Mouse (Mus musculus) fibroblast of lung, adult 2 months (primary cell): ENCODE results near the gene Cdc45.
A peak's percentile ranks its signal among the peaks of the same experiment; 100 is the strongest.
"Not testable (repeated sequence)": the region's sequence is repeated elsewhere in the genome, so short reads cannot be mapped to it uniquely, and the experiment has no call there.

Experiments
- DNase-seq: peaks from one replicate; pipeline ENCODE4 v3.0.0-alpha.2; 2011; ENCODE audit warnings: low read depth

The Cdc45 gene

DNA sequence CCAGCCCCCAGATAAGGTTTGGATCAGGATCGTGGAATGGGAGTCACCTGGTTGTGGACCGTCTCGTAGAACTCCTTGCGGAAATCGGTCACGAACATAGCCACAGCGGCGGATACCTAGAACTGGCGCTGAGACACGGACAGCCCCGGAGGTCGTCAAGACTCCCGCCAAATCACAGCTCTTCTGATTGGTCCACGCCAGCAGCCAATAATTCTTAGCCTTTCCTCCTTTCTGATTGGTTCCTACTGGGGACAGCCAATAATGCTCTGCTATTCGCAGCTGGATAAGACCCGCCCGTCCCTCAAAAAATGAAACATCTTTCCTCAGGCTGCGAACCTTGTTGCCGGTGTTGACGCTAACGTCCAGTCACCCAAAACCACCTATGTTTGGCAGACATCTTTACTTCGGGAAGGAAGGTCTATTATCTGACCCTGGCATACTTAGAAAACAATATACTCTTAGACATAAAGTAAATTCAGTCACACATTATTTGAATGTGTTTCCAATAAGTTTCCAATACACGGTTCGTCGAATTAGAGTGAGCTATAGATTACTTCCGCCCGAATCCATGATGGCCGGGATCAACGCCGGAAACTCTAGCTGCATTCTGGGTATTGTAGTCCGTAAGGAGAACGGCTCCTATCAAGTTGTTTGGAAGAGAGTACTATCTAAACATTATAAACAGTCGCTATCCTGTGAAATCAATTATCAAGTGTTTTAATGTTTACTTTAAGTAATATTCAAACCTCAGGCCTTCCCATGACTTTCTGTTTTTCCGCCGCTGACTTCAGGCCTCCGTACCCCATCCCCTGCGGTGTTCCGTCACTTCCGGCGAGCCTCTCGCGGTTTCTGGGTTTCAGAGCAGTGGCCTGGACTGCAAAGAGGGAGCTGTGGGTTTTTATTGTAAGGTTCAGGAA, at the start of gene Cdc45, which contains the start of gene Ufd1:
Gene Cdc45 (minus strand): TSS at position 520 of the 917 bp plus-strand sequence.
Gene Ufd1 (plus strand): TSS at position 312 of the 917 bp plus-strand sequence.
- peak; percentile 95 for DNase-seq

DNA sequence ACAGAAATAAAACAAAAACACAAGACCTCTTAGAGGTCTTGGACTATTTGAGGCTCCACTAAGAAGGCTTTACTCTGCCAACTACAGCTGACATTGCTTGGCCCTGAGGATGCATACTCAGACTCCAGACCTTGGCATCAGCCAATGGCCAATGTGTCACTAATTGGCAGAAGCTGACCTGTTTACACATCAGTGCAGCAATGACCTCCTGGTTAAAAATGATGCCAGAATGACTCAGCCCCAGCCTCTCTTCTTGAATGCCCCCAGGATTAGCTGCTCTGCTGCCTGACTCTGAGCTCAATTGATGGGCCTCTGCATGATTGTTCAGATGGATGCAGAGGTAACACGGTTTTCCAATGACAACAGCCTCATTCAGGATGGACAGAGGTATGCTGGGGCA, 48.4 kb upstream of the Cdc45 start:
- DNase-seq = peak; percentile 88

DNA sequence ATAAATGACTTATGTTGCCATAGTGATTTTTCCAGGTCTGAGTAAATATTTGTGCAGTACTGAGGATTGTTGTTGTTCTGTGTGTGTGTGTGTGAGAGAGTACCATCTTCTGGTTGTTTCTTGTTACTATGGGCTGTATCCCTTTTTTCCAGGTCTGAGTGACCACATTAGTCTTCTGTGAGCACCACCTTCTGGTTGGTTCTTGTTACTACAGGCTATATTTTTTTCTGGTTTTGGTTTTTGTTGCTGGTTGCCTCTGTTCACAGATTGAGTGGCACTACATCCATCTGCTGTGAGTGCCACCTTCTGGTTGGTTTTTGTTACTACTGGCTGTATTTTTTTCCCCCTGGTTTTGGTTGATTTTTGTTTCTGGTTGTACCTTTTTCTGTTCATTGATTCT, 46.8 kb upstream of the Cdc45 start:
- no peak for DNase-seq

DNA sequence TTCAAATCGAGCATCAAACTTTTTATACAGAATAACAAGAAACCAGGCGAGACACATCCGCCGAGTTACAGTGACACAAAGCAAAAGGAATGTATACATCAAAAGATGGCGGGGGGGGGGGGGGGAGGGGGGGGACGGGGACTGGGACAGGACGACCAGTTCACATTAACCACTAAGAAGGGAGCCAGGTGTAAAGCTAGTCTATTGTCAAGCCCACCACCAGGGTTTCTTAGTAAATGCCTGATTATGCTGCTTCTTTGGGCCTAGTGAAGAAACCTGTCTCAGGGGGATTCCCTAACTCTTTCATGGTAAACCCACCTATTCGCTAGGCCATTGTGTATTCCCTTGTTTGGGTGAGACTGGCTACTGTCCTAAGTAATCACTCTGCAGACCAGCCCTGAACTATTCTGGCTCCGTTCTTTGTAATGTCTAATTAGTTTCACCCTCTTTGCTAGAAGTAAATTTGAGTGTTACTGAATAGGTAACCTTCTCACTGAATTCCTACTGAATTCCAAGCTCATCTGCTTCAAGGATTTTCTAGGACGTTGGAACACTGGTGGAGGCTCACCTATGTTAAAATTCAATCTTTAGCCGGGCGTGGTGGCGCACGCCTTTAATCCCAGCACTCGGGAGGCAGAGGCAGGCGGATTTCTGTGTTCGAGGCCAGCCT, 37.9 kb upstream of the Cdc45 start:
- DNase-seq = not testable (repeated sequence)

DNA sequence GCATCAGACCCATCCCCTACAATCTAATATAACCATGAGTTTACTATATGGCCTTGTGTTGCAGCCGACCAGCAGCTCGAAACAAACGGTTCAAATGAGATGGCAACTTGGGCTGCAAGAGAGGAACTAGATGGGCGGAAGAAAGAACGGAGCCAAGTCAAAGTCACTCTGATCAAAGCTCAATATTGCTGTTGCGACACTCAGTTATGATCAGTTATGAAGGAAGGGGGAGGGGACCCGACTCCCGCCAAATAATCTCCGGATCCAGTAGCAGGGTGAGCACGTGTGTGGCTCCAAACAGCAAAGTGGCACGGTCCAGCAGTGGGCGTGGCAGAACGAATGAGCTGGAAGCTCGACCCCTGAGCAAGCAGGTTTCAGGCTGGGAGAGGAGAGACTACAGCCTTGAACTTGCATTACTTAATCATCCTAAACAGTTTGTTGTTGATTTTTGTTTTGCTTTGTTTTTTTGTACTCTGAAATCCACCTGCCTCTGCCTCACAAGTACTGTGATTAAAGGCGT, 34.6 kb upstream of the Cdc45 start:
- DNase-seq = no peak

DNA sequence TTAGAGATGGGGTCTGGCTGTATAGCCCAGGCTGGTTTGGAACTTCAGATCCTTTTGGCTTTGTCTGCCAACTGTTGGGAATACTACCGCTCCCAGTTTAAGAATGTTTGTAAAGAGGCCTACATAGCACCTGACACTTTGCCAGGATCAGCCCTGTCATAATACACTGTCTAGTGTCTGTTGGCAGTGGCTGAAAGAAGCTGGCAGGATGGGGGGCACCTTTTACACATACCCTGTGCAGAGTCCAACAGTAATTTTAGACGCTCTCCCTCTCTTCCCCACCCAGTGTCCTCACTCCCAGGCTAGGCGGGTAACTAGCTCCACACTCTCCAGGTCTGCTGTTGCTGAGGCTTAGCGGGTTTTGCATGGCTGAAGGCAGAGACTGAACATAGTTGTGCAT, 26.6 kb upstream of the Cdc45 start:
- no peak for DNase-seq

DNA sequence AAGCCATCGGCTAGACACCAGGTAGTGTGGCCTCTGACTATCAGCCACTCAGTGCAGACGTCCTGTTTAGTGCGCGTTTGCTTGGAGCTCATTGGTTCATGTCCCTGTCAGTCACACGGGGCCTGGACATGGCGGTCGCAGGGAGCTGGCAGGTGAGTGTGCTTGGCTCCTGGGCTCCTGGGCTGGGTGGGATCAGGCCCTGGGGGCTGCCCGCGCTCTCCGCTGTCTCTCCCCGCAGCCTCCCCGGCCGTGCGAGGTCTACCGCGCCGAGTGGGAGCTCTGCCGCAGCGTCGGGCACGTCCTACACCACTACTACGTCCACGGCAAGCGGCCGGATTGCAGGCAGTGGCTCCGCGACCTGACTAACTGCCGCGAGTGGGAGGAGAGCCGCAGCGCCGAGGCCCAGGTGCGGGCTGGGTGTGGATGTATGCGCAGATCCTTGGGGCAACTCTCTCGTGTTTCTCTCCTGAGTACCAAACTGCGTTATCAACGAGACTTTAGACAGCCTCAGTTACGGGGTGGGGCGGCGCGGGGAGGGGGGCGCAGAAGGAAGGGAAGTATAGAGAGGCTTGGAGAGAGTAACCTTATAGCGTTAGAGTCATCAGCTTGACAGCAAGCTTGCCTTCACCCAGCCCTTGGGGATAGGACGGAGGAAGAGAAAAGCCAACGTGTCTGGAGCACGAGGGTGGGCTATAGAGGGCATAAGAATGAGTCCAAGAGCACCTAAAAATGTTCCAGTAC, 24.9 kb upstream of the Cdc45 start, which contains the start of the genes 2510002D24Rik and Gm28539:
Gene 2510002D24Rik (plus strand): TSS at position 111 of the 741 bp plus-strand sequence.
Gene Gm28539 (plus strand): TSS at position 117 of the 741 bp plus-strand sequence.
- DNase-seq = peak; percentile 80

DNA sequence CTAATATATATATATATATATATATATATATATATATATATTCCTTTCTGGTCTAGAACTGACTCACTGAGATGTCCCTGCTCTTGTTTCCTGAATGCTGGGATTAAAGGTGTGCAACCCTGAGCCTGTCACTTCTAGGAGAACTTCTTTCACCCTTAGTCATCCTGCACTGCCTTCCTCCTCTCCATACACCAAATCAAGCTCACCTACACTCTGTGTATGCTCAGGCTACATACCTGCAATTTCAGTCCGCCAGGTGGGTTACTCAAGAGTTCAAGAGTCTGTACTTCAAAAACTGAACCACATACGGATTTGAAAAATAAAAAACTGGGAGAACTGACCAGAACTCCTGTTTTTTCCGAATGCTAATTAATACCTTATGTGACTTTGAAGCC, 24.3 kb upstream of the Cdc45 start:
- DNase-seq = no peak

DNA sequence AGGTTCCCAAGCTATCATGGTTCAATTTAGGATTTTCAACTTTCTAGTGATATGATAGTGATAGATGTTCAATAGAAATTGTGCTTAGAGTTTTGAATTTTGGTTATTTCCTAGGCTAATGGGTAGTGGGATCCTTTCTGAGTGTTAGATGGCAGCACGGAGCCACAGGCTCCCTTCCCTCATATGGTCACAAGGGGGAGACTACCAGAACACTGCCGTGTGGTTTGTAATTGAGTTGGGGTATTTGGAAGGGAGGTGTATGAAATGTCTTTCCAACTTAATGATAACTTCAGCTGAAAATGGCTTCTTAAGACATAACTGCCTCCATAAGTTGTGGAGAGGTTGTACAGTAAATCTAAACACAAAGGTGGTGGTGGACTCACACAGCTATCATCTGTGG, 21.7 kb upstream of the Cdc45 start:
- no peak for DNase-seq

DNA sequence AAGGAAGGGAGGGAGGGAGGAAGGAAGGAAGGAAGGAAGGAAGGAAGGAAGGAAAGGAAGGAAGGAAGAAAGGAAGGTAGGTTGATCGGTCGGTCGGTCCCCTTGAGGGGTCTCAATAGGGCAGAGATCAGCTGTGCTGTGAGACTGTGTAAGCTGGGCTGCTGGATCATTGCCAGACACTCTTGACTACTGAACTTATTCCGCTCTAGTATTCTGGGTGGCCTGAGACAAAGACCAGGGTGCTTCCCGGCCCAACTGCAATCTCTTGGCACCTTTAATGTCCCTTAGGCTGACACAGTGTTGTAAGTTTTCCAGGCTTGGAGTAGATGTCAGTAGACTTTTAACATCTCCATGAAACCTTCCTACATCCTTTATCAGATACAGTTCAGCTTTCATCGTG, 17.3 kb upstream of the Cdc45 start:
- no peak for DNase-seq

DNA sequence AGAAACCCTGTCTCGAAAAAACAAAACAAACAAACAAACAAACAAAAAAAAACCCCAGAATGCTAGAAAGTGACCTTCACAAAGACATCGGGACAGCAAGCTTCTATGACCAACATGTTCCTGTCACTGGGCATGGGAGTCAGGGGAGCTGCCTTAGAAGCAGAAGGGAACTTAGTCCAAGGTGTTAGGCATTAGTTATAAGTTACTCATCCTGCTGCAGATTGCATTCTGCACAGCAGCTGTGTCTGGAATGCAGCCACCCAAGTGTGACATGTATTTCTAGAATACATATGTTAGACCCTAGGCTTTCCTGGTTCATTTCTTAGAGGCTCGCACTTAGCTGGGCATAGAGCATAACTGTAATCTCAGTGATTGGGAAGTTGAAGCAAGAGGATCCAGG, 16.8 kb upstream of the Cdc45 start:
- no peak for DNase-seq

DNA sequence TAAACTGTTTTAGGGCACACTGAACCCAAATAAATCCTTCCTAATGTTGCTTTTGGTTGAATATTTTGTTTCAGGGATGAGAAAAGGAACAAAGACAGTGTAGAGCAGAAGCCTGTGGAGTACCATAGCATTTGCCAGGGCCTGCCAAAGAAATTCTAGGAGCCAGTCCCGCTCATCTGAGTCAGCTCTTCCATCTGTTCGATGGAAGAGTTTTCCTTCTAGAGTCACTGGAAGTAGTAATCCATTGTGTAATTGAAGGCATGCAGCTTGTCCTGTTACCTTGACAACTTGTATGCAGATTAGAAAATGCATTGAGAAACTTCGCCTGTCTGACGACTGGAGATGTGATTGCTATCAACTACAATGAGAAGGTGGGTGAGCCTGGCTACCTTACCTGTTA, 11.1 kb upstream of the Cdc45 start:
- DNase-seq = no peak

DNA sequence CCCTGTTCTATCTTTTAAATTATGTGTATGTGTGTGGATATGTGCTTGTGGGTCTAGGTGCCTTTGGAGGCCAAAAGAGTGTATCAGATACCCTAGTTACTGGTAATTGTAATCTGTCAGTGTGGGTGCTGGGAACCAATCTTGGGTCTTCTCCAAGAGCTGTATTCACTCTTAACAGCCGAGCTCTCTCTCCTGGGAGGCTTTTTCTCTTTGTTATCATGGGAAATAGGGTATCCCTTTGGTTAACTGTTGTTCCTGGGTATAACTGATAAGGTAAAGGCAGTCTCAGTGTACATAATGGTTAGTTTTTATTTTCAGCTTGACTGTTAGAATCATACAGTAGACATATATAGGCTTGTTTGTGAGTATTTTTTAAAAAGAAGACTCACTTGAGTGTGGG, 10.6 kb upstream of the Cdc45 start:
- DNase-seq = no peak

DNA sequence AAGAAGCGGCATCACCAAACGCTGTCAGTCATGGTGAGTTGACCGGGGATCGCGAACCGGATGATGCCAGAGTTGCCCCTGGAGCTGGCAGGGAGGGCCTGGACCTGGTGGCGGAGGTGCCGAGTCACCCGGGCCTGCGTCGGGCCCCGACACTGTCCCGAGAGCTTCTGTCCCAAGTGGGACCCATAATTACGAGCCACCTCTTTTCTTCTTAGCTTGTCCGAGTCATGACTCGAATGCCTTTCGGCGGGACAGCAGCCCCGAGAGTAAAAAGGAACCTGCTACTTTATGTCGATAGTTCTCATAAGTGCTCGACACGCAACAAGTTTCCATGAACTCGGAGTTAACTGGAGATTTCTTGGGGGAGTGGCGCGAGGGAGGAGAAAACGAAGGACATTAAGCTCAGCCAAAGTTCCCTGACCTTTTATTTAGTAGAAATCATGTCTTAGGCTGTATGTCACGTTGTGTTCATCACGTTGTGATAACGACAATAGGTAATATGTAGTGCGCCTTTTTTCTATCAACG, 661 bp upstream of the Cdc45 start:
- DNase-seq = no peak

DNA sequence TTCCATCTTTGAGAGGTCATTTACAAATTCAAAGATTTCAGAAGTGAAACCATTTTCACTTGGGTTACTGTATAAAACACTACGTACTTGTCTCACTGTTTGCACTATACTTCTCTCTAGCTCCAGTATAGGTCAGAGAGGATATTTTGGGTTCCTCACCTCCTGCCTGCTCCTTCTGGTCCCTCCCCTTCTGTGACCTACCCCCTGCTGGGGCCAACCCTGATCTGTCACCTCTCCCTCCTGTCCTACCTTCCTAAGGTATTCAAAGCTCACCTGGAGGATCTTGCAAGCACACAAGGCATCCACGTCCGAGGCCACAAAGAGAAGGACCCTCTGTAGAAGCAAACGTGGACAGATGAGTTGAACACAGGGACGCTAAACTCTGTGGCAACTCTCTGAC, 755 bp downstream of the Cdc45 start:
- no peak for DNase-seq

DNA sequence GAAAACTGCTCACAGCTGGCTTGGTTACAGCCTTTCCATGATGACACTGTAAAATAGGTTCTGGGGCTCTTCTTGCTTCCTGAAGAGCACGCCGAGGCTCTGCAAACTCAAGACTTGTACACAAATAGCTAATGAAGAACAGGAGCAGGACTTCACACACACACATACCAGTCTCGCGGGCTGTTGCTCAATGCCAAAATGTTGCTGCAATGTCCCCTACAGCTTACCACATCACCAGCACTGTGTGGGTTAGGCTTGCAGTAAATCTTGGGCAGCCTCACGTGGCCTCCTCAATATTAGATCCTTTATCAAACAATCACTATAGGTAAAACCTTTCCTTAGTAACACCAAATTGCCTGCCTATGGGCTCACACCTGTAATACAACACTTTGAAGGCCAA, 2.8 kb downstream of the Cdc45 start:
- DNase-seq = no peak

DNA sequence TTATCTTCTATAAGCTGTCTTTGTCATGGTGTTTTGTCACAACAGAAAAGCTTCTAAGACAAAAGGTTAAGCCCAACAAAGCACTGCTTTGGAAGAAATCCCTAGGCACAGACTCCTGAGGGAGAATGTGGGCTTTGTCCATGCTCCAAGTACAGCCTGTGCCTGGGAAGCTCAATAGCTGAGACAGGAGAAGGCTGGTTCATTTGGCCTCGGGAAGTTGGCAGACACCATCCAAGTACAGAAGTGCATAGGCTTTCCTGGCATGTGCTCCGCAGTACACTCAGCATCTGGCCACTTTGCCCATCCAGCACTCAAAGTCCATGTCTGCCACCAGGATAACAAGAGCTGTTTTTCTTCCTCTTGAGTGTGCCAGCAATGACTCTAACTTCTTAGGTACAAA, 6.0 kb downstream of the Cdc45 start:
- no peak for DNase-seq

DNA sequence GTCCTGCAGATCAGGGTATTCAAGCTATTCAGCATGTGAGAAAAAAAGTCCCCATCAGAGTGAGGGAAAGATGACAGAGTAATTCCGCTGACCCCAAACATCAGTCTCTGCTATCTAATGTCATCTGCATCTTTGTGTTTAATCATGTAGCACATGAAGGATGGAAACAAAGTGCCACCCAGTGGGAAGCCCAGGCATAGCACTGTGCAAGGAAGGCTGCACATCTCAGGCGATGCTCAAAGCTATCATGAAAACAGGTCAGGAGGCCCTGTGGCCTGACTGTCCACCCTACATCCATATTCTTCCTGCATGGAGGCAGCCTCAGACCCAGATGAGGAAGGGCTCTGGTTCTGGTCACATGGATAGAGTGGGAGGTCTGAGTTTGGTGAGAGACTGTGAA, 12.9 kb downstream of the Cdc45 start:
- peak; percentile 30 for DNase-seq

DNA sequence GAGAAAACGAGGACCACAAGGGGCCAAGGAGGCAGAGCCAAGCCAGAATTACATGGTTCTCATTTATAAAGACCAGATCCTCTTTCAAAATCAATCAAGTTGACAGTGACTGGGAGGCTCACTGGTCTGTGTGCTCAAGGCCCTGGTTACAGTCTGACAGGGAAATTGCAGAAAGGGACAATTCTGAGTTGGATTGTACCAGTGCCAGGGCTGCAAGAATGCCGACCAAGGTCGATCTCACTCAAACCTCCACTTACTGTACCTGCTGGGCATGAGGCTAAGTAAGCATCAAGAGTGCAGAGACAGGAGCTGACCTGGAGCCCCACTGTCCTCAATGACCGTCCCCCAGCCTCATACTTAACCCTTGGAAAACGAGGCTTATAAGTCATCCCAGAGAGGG, 13.6 kb downstream of the Cdc45 start:
- no peak for DNase-seq

DNA sequence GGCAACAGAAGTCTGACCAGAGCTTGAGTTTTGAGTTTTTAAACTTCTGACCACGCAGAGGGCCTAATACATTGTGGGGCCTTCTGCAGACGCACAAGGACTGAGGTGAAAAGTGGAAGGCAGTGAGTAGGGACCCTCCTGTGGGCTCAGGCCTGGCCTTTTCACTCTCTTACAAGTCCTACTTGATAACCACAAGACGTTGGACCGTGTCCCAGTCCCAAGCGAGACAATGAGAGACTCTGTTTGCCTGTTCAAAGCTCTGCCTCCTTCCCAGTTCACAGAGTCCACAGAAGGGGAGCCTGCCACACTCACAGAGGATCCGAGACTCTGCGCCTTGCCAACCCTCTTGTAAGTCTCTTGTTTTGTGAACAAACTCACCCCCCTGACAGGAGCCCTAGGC, 15.1 kb downstream of the Cdc45 start:
- DNase-seq = peak; percentile 71

DNA sequence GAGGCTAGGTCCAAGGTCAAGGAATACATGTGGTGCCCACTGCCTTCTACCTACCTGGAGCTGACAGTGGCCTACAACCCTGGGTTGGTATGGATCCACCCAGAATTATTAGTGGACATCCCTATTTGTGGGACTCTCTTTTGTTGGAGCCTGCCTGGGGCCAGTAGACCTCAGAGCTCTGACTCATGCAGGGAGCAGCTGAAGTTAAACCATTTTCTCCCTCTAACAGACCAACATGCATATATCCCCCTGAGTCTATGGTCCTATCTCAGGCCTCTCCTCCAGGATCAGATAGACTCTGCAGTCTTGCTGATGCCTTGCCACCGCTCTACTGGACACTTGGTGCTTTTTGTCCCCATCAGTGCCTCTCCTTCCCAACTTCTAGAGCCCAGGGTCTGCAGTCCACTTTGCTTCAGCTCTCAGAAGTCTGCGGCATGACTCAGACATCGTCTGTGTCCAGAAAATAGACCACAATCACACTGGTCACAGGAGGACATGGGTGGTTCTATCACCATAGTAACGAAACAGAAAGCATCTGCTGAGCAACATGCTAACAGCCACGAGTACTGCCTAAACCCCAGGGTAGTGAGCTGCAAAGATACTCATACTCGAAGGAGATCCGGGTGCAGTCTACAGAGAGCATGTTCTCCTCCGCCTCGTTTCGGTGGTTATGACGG, 16.4 kb downstream of the Cdc45 start:
- DNase-seq = peak; percentile 67
